Mouse (Mus musculus): ENCODE measurements at regions not wholly inside any gene's neighbourhood (a gene's known extent, or its start where the extent isn't known, plus 50 kb on each side); places are given as distances from the start of the nearest gene placed in this dataset. TPM values are rescaled to one million over a fixed set of nuclear protein-coding genes. Genes with fewer than 3 reads are reported as not detected.

- H3K4me1 ChIP-seq (replicated peaks; ENCODE audit: control insufficient read depth in 2 of 2, insufficient read depth in 2 of 2, low read length in 1 of 2), result no peaks in the 10 kb centered on the region
- DNase-seq (ENCODE audit: low read depth in 3 of 3, low spot score in 3 of 3), result no peak
- H3K9me3 ChIP-seq (ENCODE audit: control insufficient read depth, low read length), result no peaks in the 10 kb centered on the region
- 0 out of 2 replicates have a peak, but pooled peaks have one; percentile 33 for ATAC-seq (ENCODE audit: insufficient read depth)
- TF ChIP-seq CTCF (IDR thresholded peaks at IDR 0.05; ENCODE audit: low read depth) (no peak), EP300 (IDR thresholded peaks at IDR 0.05; ENCODE audit: low read depth) (no peak)
- H3K27ac ChIP-seq, result no peak overlapping the region
- H3K4me3 ChIP-seq (ENCODE audit: insufficient read depth in 1 of 2, low read depth in 2 of 2, low read length in 2 of 2), result no peak overlapping the region
- no peaks in the 10 kb centered on the region for H3K36me3 ChIP-seq (replicated peaks; ENCODE audit: control insufficient read depth, insufficient read depth, low read depth)
- H3K27me3 ChIP-seq (ENCODE audit: control insufficient read depth, insufficient read depth, low read length), result no peaks in the 10 kb centered on the region
- no peak overlapping the region for H3K4me2 ChIP-seq (ENCODE audit: low read depth)
- no peak overlapping the region for H3K9ac ChIP-seq (replicated peaks)
Observed at GRCm38 (mm10) chrX:166886417-166886816, 300.9 kb upstream of the Egfl6 start.

DNA sequence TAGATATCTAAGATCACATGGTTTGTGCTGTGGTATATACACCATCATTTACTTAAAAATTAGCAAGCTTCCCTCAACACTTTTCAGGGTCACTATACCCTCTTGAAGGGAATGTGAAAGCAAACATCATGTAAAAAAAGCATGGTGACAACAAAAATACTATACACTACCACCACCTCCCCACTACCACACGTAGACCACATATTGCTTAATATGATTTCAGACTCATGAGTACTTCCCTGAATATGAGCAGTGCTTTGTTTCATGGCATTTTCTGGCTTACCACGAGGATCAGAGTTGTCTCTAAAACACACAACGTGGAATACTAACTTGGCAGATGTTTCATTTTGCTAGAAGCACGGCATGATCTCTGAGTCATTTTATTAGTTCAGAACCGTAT, 284.0 kb upstream of the Egfl6 start:
- no peak overlapping the region for H3K4me3 ChIP-seq (ENCODE audit: insufficient read depth in 1 of 2, low read depth in 2 of 2, low read length in 2 of 2)
- no peak overlapping the region for H3K9ac ChIP-seq (replicated peaks)
- no peaks in the 10 kb centered on the region for H3K9me3 ChIP-seq (ENCODE audit: control insufficient read depth, low read length)
- no peaks in the 10 kb centered on the region for H3K36me3 ChIP-seq (replicated peaks; ENCODE audit: control insufficient read depth, insufficient read depth, low read depth)
- H3K27me3 ChIP-seq (ENCODE audit: control insufficient read depth, insufficient read depth, low read length), result no peaks in the 10 kb centered on the region
- TF ChIP-seq EP300 (IDR thresholded peaks at IDR 0.05; ENCODE audit: low read depth) (no peak), CTCF (IDR thresholded peaks at IDR 0.05; ENCODE audit: low read depth) (no peak)
- 60% methylated on average over 5 of the region's 5 CpGs for WGBS (ENCODE audit: insufficient replicate concordance)
- no peaks in the 10 kb centered on the region for H3K4me1 ChIP-seq (replicated peaks; ENCODE audit: control insufficient read depth in 2 of 2, insufficient read depth in 2 of 2, low read length in 1 of 2)
- no peak overlapping the region for H3K27ac ChIP-seq
- DNase-seq (ENCODE audit: low read depth in 3 of 3, low spot score in 3 of 3) (no peak), ATAC-seq (ENCODE audit: insufficient read depth) (no peak)
- no peak overlapping the region for H3K4me2 ChIP-seq (ENCODE audit: low read depth)

DNA sequence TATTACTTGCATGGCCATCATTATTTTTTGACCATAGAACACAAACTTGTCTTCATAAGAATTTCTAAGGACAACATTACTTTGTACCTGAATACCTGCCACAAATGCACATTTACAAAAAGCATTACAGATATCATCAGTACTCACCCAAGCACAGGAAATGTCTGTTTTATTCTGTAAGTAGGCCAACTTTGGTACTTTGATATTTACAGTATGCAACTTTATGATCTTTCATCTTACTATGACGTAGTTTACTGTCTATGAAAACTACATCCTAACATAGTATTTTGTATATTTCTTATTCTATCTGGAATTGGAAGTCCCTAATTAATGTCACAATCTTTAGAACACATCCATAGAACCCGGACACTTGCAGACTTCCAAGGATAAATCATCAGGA, 282.2 kb upstream of the Egfl6 start:
- WGBS (ENCODE audit: insufficient replicate concordance), result 27% methylated on average over 2 of the region's 2 CpGs

More for the DNA sequence above, 282.2 kb upstream of the Egfl6 start:
- no peak overlapping the region for H3K27ac ChIP-seq
- no peak overlapping the region for H3K9ac ChIP-seq (replicated peaks)
- no peak for DNase-seq (ENCODE audit: low read depth in 3 of 3, low spot score in 3 of 3)
- no peak overlapping the region for H3K4me3 ChIP-seq (ENCODE audit: insufficient read depth in 1 of 2, low read depth in 2 of 2, low read length in 2 of 2)
- no peaks in the 10 kb centered on the region for H3K27me3 ChIP-seq (ENCODE audit: control insufficient read depth, insufficient read depth, low read length)
- no peaks in the 10 kb centered on the region for H3K36me3 ChIP-seq (replicated peaks; ENCODE audit: control insufficient read depth, insufficient read depth, low read depth)
- no peak for ATAC-seq (ENCODE audit: insufficient read depth)
- no peaks in the 10 kb centered on the region for H3K9me3 ChIP-seq (ENCODE audit: control insufficient read depth, low read length)
- TF ChIP-seq CTCF (IDR thresholded peaks at IDR 0.05; ENCODE audit: low read depth) (no peak), EP300 (IDR thresholded peaks at IDR 0.05; ENCODE audit: low read depth) (no peak)
- no peak overlapping the region for H3K4me2 ChIP-seq (ENCODE audit: low read depth)
- H3K4me1 ChIP-seq (replicated peaks; ENCODE audit: control insufficient read depth in 2 of 2, insufficient read depth in 2 of 2, low read length in 1 of 2), result no peaks in the 10 kb centered on the region

Small RNA genes in the stretch of these regions (microRNA-seq; reads per million reads assigned to microRNA genes)
- gene Gm22368 (not detected), gene Gm44376 (not detected)

Measured in liver, embryonic 14.5 days (tissue).